Mouse (Mus musculus) ovary, adult 10 weeks (tissue): ENCODE measurements around the gene Sart1. TPM values are rescaled to one million over a fixed set of nuclear protein-coding genes. Genes with fewer than 3 reads are reported as not detected.

Source experiments
- polyA plus RNA-seq: library from polyadenylated mRNA; stranded (reverse); fragments of 350-450 nt; fragmentation: Illumina TruSeq; extraction: RNeasy Lipid Tissue Mini Kit (QIAGEN cat#74804); gene quantifications from one replicate; pipeline ENCODE4 v1.2.3, GENCODE M21; 2014

Gene Sart1
- polyA plus RNA-seq: 2.5 TPM

GRCm38 (mm10) chr19:5388588-5389242 is at the start of gene Sart1:
Sart1 (minus strand) TSS chr19:5388703.

GRCm38 (mm10) chr19:5424782-5425741 is 36.6 kb upstream of the Sart1 start, which contains the start of the genes Drap1 and AI837181:
Drap1 (minus strand) TSS chr19:5424979.
AI837181 (plus strand) TSS chr19:5425144.

GRCm38 (mm10) chr19:5402293-5402692 is 13.8 kb upstream of the Sart1 start, which contains the start of gene Tsga10ip:
Tsga10ip (minus strand) TSS chr19:5402526.

GRCm38 (mm10) chr19:5367053-5367359 is 21.5 kb downstream of the Sart1 start, which contains the start of gene Banf1:
Banf1 (minus strand) TSS chr19:5367168.

GRCm38 (mm10) chr19:5366175-5367052 is 22.1 kb downstream of the Sart1 start, which contains the start of gene Eif1ad:
Eif1ad (plus strand) TSS chr19:5366741.

GRCm38 (mm10) chr19:5349502-5349873 is 39.0 kb downstream of the Sart1 start, which contains the start of gene Cst6:
Cst6 (minus strand) TSS chr19:5349574.

GRCm38 (mm10) chr19:5335441-5335840 is 53.1 kb downstream of the Sart1 start, which contains the start of gene Catsper1:
Catsper1 (plus strand) TSS chr19:5335741.

Other genes starting within 250 kb of the Sart1 start
- 11.4 TPM for gene Pacs1, start 115.6 kb downstream of the Sart1 start, polyA plus RNA-seq
- gene Sf3b2, start 93.2 kb downstream of the Sart1 start, polyA plus RNA-seq: 46.0 TPM
- gene Gal3st3, start 90.4 kb downstream of the Sart1 start, polyA plus RNA-seq: not detected
- gene Catsper1, start 53.0 kb downstream of the Sart1 start, polyA plus RNA-seq: not detected
- not detected for gene Cst6, start 39.1 kb downstream of the Sart1 start, polyA plus RNA-seq
- gene Eif1ad, start 22.0 kb downstream of the Sart1 start, polyA plus RNA-seq: 12.7 TPM
- 9.0 TPM for gene Banf1, start 21.5 kb downstream of the Sart1 start, polyA plus RNA-seq
- gene Tsga10ip, start 13.8 kb upstream of the Sart1 start, polyA plus RNA-seq: not detected
- 5.8 TPM for gene Drap1, start 36.3 kb upstream of the Sart1 start, polyA plus RNA-seq
- not detected for gene AI837181, start 36.4 kb upstream of the Sart1 start, polyA plus RNA-seq
- not detected for gene Fosl1, start 58.8 kb upstream of the Sart1 start, polyA plus RNA-seq
- 1.5 TPM for gene Ccdc85b, start 69.2 kb upstream of the Sart1 start, polyA plus RNA-seq
- 2.3 TPM for gene Fibp, start 71.9 kb upstream of the Sart1 start, polyA plus RNA-seq
- not detected for gene Ctsw, start 79.8 kb upstream of the Sart1 start, polyA plus RNA-seq
- gene Efemp2, start 85.3 kb upstream of the Sart1 start, polyA plus RNA-seq: 2.1 TPM
- 1.6 TPM for gene Mus81, start 99.7 kb upstream of the Sart1 start, polyA plus RNA-seq
- 190 TPM for gene Cfl1, start 101.8 kb upstream of the Sart1 start, polyA plus RNA-seq
- not detected for gene 1700020D05Rik, start 115.1 kb upstream of the Sart1 start, polyA plus RNA-seq
- gene Snx32, start 121.8 kb upstream of the Sart1 start, polyA plus RNA-seq: not detected
- gene Ovol1, start 171.9 kb upstream of the Sart1 start, polyA plus RNA-seq: 0.20 TPM
- not detected for gene Ap5b1, start 179.3 kb upstream of the Sart1 start, polyA plus RNA-seq
- 1.2 TPM for gene Rnaseh2c, start 213.2 kb upstream of the Sart1 start, polyA plus RNA-seq
- 31.8 TPM for gene Kat5, start 221.5 kb upstream of the Sart1 start, polyA plus RNA-seq
- gene Rela, start 248.8 kb upstream of the Sart1 start, polyA plus RNA-seq: 1.3 TPM